Mouse (Mus musculus): ENCODE results near the gene Ttc9.

Ttc9 gene

DNA sequence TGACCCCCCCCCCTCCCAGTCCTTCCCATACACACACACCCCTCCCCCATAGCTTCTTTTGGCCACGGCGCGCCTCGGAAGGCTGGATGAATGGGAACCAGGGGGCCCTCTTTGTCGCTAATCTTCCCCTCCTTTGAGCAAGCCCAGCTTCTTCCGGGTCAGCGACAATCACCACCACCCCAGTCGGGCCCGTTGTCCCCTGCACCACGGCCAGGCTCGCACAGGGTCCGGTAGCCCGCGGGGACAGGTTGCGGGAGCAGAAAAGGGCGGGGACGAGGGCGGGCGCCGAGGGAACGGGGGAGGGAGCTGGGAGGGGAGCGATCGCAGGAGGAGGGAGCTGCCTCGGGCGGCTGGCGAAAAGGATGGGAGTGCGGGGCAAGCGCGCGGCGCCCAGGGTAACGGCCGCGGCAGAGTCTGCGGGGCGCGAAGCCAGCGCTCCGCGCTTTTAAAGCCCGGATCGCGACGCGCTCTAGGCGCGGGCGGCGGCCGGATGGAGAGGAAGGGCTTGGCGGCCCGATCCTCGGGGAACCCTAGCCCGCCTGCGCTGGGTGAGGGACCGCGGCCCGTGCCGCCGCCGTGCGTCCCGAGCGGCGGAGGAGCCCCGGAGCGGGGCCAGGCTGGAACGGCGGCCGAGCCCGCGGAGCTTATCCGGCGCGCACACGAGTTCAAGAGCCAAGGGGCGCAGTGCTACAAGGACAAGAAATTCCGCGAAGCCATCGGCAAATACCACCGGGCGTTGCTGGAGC lies at the start of gene Ttc9:
Ttc9 (plus strand) TSS at position 335 of the 746 bp plus-strand sequence.
- peak; percentile 54 to 66 for DNase-seq

DNA sequence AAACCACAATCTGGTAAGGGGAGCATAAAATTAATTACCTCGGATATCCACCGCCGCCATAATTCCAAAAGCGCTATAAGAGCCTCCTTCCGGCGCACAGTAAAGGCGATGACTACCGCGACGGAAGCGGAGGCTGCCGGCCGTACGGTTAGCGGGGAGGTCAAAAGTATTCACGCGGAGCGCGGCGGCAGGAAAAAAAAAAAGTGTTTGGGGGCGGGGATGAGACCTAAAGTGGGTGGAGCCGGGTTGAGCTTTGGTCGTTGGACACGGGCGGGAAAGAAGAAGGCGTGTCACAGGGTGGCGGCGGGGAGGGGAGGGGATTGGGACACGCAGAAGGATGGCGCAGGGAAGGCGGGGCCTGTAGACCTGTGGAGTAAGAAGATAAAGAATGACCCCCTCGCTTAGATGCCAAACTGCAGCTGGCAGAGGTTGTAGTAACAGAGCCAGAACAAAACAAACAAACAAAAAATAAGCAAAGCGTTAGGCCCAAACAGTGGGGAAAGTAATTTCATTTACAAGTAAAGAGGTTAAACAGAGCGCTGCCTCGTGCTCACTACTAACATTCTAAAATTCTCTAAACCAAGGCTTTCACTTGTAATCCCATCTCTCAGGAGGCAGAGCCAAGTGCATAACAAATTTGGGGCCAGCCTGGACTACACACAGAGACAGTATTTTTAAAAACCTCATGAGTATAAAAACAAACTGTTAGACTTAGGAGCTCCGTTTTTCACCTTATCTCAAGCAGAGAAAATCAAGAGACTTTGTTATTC lies 36.0 kb upstream of the Ttc9 start, which contains the start of gene Med6:
Med6 (minus strand) TSS at position 107 of the 770 bp plus-strand sequence.
- peak; percentile 94 to 96 for DNase-seq

DNA sequence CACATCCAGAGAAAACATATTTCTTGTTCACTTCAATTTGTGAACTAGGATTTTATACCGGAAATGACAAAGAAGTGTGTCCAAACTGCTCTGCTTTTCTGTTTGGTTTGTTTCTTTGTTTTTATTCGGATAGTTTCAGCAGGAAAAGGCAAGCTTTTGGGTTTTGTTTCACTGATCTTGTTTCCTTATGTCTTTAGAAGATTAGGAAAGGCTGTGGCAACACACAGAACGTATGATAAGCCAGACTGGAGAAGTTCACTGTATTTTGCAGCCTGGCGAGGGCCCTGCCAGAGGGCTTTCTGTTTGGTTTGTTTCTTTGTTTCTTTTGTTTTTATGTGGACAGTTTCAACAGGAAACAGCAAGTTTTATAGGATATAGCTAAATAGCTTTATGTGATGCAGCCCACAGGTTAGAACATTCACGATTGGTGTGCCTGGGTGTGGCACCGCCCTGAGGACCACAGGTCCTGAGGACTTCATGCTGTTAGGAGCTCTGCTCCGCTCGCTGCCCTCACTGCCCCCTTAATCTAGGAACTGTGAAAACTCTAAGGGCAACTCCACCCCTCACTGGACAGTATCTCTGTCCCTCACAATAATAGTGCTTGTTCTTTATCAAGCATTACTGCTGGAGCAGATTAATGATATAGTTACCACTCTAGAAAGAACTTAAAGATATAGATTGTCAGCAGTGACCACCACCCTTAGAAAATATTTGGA lies 34.3 kb upstream of the Ttc9 start:
- DNase-seq, result no peak

GRCm38 (mm10) chr12:81604995-81605784 lies 25.9 kb upstream of the Ttc9 start:
- peak; percentile 12 to 37 for DNase-seq

DNA sequence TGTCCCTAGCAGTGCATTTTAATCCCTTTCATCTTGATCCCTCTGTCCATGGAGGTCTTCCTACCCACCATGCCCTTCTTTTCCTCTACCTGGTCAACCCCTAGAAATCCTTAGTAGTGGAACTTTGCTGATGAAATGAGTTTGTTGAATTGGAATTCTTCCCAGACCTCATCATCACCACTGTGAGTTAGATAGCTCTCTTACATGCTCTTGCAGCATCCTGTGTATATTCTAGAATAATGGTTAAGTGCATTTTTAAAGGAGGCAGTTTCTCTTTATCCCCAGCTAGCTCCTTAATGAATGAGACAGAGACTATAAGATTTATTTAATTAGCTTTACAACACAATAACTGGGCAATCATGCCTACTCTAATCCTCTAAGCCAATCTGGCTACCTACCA lies 21.6 kb upstream of the Ttc9 start:
- no peak for DNase-seq

DNA sequence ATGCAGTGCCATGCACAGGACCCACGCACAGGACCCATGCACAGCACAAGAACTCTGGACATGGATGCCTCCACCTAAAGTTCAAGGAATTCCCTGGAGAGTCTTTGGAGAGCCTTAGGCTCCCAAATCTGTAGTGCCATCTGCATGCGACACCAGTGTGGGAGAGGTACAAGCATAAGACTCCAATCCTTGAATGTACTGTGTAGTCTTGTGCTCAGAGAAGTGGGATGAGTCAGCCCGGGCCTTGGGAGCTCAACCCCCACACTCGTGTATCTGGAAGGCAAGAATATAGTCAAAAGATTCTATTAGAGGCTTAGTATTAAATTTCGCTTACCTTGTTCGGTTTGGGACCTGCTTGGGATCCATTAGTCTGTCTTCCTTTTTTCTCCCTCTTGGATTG lies 15.2 kb upstream of the Ttc9 start:
- no peak for DNase-seq

GRCm38 (mm10) chr12:81616980-81617379 lies 14.1 kb upstream of the Ttc9 start:
- no peak for DNase-seq

DNA sequence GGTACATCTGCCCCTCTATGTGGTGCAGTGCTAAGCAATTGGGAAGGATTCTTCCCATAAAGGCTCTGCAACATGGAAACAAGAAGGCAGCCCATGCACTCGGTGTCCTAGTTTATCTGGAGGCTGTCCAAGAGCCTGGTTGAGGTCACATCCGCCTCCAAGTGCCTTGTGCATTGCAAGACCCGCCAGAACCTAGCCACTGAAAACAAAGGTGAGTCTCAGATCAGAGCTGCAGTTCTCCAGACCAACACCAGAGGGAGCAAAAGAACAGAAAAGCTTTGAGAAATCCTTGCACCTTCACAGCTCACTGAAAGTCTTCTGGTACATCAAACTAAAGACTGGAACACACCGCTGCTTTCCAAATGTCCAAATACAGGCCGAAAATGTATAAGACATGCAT lies 11.7 kb upstream of the Ttc9 start:
- peak; percentile 84 to 85 for DNase-seq

DNA sequence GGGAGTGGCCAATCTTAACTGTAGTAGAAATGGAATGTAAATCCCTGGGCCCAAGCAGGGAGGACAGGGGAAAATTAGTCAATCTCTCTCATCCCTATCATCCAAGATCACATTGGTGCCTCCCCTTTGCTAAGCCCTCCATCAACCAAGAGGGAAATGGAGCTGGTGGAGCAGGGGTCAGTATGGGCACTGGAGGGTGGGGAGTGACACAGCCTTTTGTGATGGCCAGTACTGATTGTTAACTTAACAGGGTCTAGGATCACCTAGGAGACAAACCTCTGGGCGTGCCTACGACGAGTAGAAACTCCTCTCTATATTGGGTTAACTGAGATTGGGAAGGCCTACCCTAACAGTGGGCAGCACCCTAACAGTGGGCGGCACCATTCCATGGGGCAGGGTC lies 7.7 kb upstream of the Ttc9 start:
- DNase-seq, result no peak

GRCm38 (mm10) chr12:81626226-81626861 lies 4.7 kb upstream of the Ttc9 start:
- no peak for DNase-seq

DNA sequence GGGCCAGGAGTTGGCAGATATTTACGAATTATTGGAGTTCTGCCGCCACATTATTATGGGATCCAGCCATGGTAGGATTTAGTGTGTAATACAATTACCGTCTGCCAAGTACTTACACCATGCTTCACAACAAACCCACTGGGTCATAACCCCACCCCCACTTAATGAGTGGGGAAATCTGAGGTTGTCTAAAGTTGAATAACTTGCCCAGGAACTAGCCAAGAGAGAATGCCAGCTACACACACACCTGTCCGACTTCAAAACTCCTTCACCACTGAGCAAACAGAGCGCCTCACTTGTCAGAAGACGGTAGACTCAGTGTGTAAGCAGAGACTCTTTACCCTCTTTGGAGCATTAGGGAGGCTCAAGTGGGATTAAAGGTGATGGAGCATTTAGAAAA lies 3.6 kb upstream of the Ttc9 start:
- no peak for DNase-seq

DNA sequence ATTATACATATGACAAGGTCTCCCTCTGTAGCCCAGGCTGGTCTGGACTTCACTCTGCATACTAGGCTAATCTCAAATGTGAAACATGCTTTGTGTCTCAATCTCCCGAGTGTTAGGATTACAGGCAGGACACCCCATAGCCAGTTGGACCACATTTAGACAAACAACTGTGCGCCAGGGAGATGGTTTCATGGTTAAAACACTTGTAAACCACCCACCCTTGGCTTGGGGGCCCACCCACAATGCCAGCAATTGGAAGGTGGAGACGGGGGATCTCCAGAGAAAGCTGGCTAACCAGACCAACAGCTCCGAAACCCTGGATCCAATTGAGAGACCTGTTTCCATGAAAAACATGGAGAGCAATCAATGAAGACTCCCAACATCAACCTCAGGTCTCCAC lies 3.0 kb upstream of the Ttc9 start:
- no peak for DNase-seq

GRCm38 (mm10) chr12:81630520-81630914 lies 532 bp upstream of the Ttc9 start:
- peak; percentile 22 to 47 for DNase-seq

GRCm38 (mm10) chr12:81631661-81632401 lies 782 bp downstream of the Ttc9 start:
- peak in 1 of 2 experiments; percentile 26 for DNase-seq

DNA sequence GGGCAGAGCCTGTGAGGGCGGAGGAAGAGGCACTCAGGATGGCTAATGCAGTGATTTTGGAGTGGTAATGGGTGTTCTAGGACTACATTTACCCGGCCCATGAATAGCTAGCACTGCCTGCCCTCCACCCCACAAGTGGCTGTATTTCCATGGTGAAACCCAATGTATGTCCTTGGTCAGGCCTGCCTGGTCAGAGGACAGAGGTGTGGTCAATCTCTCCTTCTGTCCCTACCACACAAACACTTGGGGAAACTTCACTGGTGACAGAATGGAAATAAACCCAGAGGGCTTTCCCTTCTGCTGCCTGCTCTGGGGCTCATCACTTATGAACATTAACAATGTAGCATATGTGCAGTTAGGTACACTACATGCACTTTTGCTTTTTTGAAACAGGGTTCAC lies 2.2 kb downstream of the Ttc9 start:
- DNase-seq, result no peak

- DNase-seq, result no peak
Measured at GRCm38 (mm10) chr12:81640656-81641055, 9.6 kb downstream of the Ttc9 start.

GRCm38 (mm10) chr12:81642361-81643082 lies 11.5 kb downstream of the Ttc9 start:
- DNase-seq, result no peak

- no peak for DNase-seq
Measured at GRCm38 (mm10) chr12:81646811-81647210, 15.8 kb downstream of the Ttc9 start.

DNA sequence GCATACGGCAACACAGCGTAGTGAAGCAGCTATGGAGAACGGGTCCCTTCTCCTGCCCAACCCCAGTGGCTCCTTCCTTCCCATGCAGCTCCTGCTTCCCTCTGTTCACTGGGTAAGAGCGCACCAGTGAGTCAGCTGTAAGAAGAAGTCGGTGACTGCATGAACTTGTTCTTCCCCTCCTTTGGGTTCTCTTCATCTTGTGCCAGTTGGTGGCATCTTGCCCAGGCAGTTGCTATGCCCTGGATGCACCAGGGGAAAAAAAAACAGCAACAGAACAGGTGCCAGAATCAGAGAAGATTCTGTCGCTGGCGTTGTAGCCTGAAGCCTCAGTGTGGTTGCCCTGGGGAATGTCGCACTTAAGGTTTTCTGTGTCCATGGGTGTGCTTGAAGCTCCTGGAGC lies 22.3 kb downstream of the Ttc9 start:
- DNase-seq, result no peak

DNA sequence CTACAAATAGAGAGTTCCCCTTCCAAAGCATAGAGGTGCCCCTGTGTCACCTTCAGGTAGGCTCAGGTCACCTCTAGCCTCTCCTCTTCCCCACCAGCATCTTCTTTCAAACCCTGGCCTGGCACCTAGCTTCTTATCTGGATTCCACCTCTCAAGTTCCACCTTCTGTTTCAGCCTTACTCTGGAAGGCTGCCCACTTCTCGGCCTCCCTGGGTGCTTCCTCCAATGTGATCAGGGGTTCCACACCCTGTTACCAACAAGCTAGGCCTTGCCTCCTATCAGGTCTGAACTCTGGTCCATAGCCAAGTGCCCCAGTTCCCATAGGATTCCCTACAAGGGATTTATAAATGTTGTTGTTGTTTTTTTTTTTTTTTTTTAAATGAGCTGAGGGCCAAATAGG lies 26.3 kb downstream of the Ttc9 start:
- no peak for DNase-seq

DNA sequence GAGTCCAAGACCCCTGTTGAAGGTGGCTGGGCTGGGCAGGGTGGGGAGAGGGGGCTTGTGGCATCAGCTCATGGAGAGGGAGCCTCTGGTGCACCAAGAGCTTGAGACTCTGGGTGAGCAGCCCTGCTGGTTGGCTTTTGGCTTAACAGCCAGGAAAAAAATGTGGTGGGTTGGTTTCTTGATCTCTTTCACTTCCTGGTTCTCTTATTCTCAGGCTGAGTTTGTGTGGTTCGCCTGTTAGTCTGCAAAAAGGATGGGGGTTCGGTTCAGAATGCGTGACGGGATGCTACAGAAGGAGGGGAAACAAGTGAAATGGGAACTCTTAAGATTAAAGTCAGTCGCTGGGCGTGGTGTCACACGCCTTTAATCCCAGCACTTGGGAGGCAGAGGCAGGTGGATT lies 27.0 kb downstream of the Ttc9 start:
- DNase-seq, result no peak

Data from kidney, postnatal 4 days (tissue).